Comparison of ENCODE assay signal across 26 mouse cellular contexts in genomic region chr7:117589359-117589758, GRCm38 (mm10).
A peak's percentile ranks its signal among the peaks of the same experiment; 100 is the strongest.
DNase-seq lines count a peak whose midpoint lies in the region; ATAC-seq and TF ChIP-seq lines count a peak whose summit lies in the region.
"Had no signal": no experiment of that assay in that cellular context is flagged by ENCODE, and none has a peak within 500 bp of the region (broad histone marks: within the 10 kb centered on the region; RNA-seq: fewer than 3 reads in every experiment).

No protein-coding gene starts in this region.

- H3K36me3 ChIP-seq in forebrain, embryonic 10.5 days (replicated peaks), result peaks cover 25% of the 10 kb centered on the region
- peaks cover 10% of the 10 kb centered on the region; the same call in 1 of the 2 replicates for H3K36me3 ChIP-seq in forebrain, postnatal 0 days (ENCODE audit: insufficient read depth)
- H3K36me3 ChIP-seq in midbrain, embryonic 11.5 days (ENCODE audit: control insufficient read depth, insufficient read depth, low read length), result no peaks in the 10 kb centered on the region
- no peaks in the 10 kb centered on the region for H3K36me3 ChIP-seq in midbrain, embryonic 15.5 days (replicated peaks)
- H3K36me3 ChIP-seq: G1E; heart, embryonic 15.5 days had no signal

- no peak for ATAC-seq in forebrain, postnatal 0 days
- peak; percentile 80 for ATAC-seq in midbrain, embryonic 11.5 days (ENCODE audit: low FRiP score)
- ATAC-seq in midbrain, embryonic 15.5 days (replicated peaks), result no peak
- ATAC-seq: activated CD4-positive, CD25-positive, alpha-beta regulatory T cell, adult 4 months; hindbrain, embryonic 16.5 days; Patski had no signal

- no peak overlapping the region for H3K9ac ChIP-seq in forebrain, postnatal 0 days
- H3K9ac ChIP-seq in midbrain, embryonic 11.5 days (ENCODE audit: low read length), result no peak overlapping the region
- H3K9ac ChIP-seq in midbrain, embryonic 15.5 days, result no peak overlapping the region
- H3K9ac ChIP-seq: heart, embryonic 12.5 days; heart, embryonic 15.5 days; hindbrain, embryonic 13.5 days had no signal

- DNase-seq in forebrain, embryonic 10.5 days (ENCODE audit: extremely low spot score, low spot score), result peak; percentile 40
- DNase-seq in forebrain, postnatal 0 days, result no peak
- DNase-seq in midbrain, embryonic 11.5 days (ENCODE audit: low spot score, missing footprints), result peak; percentile 90
- DNase-seq in ZHBTc4 (ENCODE audit: low read depth, low spot score), result peak; percentile 25
- DNase-seq in retina, postnatal 1 day, result peak; percentile 64
- DNase-seq in layer of hippocampus, adult 2 months (ENCODE audit: low spot score in 2 of 2), result no peak
- no peak for DNase-seq in kidney, adult 18-20 months
- DNase-seq: adrenal gland, adult 8-10 months; adrenal gland, postnatal 25 days; cerebellum, adult 11-12 months; cerebellum, adult 8-10 months; cerebellum, postnatal 10 days; cerebellum, postnatal 36 days; gastrocnemius, postnatal 25 days; heart, adult 18-20 months; heart, postnatal 10 days; heart, postnatal 36 days had no signal

- no peak overlapping the region for H3K4me2 ChIP-seq in forebrain, postnatal 0 days (ENCODE audit: low read depth)
- no peak overlapping the region for H3K4me2 ChIP-seq in midbrain, embryonic 11.5 days
- H3K4me2 ChIP-seq in midbrain, embryonic 15.5 days, result no peak overlapping the region
- H3K4me2 ChIP-seq: heart, embryonic 12.5 days; heart, embryonic 15.5 days; hindbrain, embryonic 13.5 days had no signal

- H3K4me1 ChIP-seq in forebrain, embryonic 10.5 days, result peaks cover 48% of the 10 kb centered on the region
- no peaks in the 10 kb centered on the region; the same call in 1 of the 2 replicates for H3K4me1 ChIP-seq in forebrain, postnatal 0 days (ENCODE audit: insufficient read depth)
- peaks cover 9% of the 10 kb centered on the region; the same call in 1 of the 2 replicates for H3K4me1 ChIP-seq in midbrain, embryonic 11.5 days (ENCODE audit: control insufficient read depth, insufficient read depth, low read length)
- peaks cover 4% of the 10 kb centered on the region; the same call in 1 of the 2 replicates for H3K4me1 ChIP-seq in midbrain, embryonic 15.5 days

- TF ChIP-seq CTCF in forebrain, postnatal 0 days (IDR thresholded peaks at IDR 0.05; ENCODE audit: low read depth), result no peak
- no peak for TF ChIP-seq CTCF in layer of hippocampus, adult 2 months (conservative IDR thresholded peaks at IDR 0.05)

- 40% methylated on average over 2 of the region's 2 CpGs for WGBS in forebrain, embryonic 10.5 days
- WGBS in forebrain, postnatal 0 days, result 35% methylated on average over 2 of the region's 2 CpGs
- WGBS in midbrain, embryonic 11.5 days, result 23% methylated on average over 2 of the region's 2 CpGs
- WGBS in midbrain, embryonic 15.5 days, result 25% methylated on average over 2 of the region's 2 CpGs

- no peak overlapping the region for H3K27ac ChIP-seq in forebrain, embryonic 10.5 days
- H3K27ac ChIP-seq in forebrain, postnatal 0 days (ENCODE audit: low read depth, low read length), result no peak overlapping the region
- no peak overlapping the region for H3K27ac ChIP-seq in midbrain, embryonic 11.5 days (ENCODE audit: low read depth, low read length)
- H3K27ac ChIP-seq in midbrain, embryonic 15.5 days, result no peak overlapping the region
- H3K27ac ChIP-seq in layer of hippocampus, adult 2 months, result no peak overlapping the region
- H3K27ac ChIP-seq: heart, embryonic 15.5 days; hindbrain, embryonic 10.5 days; hindbrain, embryonic 13.5 days had no signal

- no peaks in the 10 kb centered on the region for H3K9me3 ChIP-seq in forebrain, embryonic 10.5 days
- no peaks in the 10 kb centered on the region for H3K9me3 ChIP-seq in forebrain, postnatal 0 days (ENCODE audit: low read length)
- no peaks in the 10 kb centered on the region for H3K9me3 ChIP-seq in midbrain, embryonic 11.5 days (ENCODE audit: control insufficient read depth, low read length)
- H3K9me3 ChIP-seq in midbrain, embryonic 15.5 days, result no peaks in the 10 kb centered on the region
- H3K9me3 ChIP-seq: heart, embryonic 12.5 days; heart, embryonic 15.5 days; hindbrain, embryonic 10.5 days; hindbrain, embryonic 13.5 days had no signal

- H3K4me3 ChIP-seq in forebrain, embryonic 10.5 days, result no peak overlapping the region
- no peak overlapping the region for H3K4me3 ChIP-seq in forebrain, postnatal 0 days (ENCODE audit: low read depth, low read length)
- no peak overlapping the region for H3K4me3 ChIP-seq in midbrain, embryonic 11.5 days (ENCODE audit: low read depth, low read length)
- no peak overlapping the region for H3K4me3 ChIP-seq in midbrain, embryonic 15.5 days
- H3K4me3 ChIP-seq in layer of hippocampus, adult 2 months, result no peak overlapping the region
- H3K4me3 ChIP-seq: heart, embryonic 12.5 days; heart, embryonic 15.5 days; hindbrain, embryonic 10.5 days; hindbrain, embryonic 13.5 days had no signal

- peaks cover 50% of the 10 kb centered on the region for H3K27me3 ChIP-seq in forebrain, embryonic 10.5 days (ENCODE audit: poor library complexity, severe bottlenecking)
- no peaks in the 10 kb centered on the region for H3K27me3 ChIP-seq in forebrain, postnatal 0 days (ENCODE audit: insufficient read depth, low read length)
- H3K27me3 ChIP-seq in midbrain, embryonic 11.5 days (ENCODE audit: control insufficient read depth, insufficient read depth, low read length), result no peaks in the 10 kb centered on the region
- H3K27me3 ChIP-seq in midbrain, embryonic 15.5 days (replicated peaks), result no peaks in the 10 kb centered on the region
- H3K27me3 ChIP-seq: heart, embryonic 12.5 days; heart, embryonic 15.5 days; hindbrain, embryonic 13.5 days; Patski had no signal

Comparison
In these comparisons a context has a peak if more than half of its experiments do, and no peak if none do; other contexts are left out.
1. DNase-seq: peak in forebrain, embryonic 10.5 days (single experiment), midbrain, embryonic 11.5 days (single experiment), ZHBTc4 (single experiment) and retina, postnatal 1 day (single experiment); none in forebrain, postnatal 0 days (single experiment), layer of hippocampus, adult 2 months (0 of 2) and kidney, adult 18-20 months (single experiment).